Mouse (Mus musculus) bone marrow macrophage, adult 2 months (primary cell): Measurements from ENCODE around the gene Azin2.

ENCODE experiments used
- CTCF ChIP-seq: IDR thresholded peaks from 2 replicates; pipeline ENCODE4 v1.5.1; 2012; ENCODE audit warnings: low read depth, mild to moderate bottlenecking, low read length, moderate library complexity
- POLR2A ChIP-seq: IDR thresholded peaks from 2 replicates; pipeline ENCODE4 v1.6.1; 2012; ENCODE audit warnings: mild to moderate bottlenecking, low read depth, low read length, borderline replicate concordance

- TF ChIP-seq CTCF (peak; percentile 95), POLR2A (no peak)
These were observed 4.9 kb downstream of the Azin2 start for GRCm38 (mm10) chr4:128957155-128957911.
